Mouse (Mus musculus) neural tube, embryonic 14.5 days (tissue): ENCODE measurements around the gene Acvr1. TPM values are rescaled to one million over a fixed set of nuclear protein-coding genes. Genes with fewer than 3 reads are reported as not detected.

ENCODE experiments used
- ATAC-seq: fragments of 200-750 bp; cut with Nextera tagmentation; 2 replicates; pipeline ENCODE4 v1.8.0; 2017; ENCODE audit warnings: low read depth, mild to moderate bottlenecking, moderate TSS enrichment, moderate library complexity
- H3K27ac ChIP-seq: fragments of 300-500 bp; sonication (generic); 2 replicates; pipeline ENCODE4 v1.5.1; 2014; ENCODE audit warnings: low read depth, mild to moderate bottlenecking, control low read depth, low read length, moderate library complexity, mixed read lengths
- H3K27me3 ChIP-seq: fragments of 300-500 bp; sonication (generic); 2 replicates; pipeline ENCODE4 v1.6.1; 2014; ENCODE audit warnings: low read length; ENCODE audit not compliant: control insufficient read depth, insufficient read depth
- H3K36me3 ChIP-seq: fragments of 300-500 bp; sonication (generic); 2 replicates; pipeline ENCODE4 v1.6.1; 2014; ENCODE audit warnings: low read length, mixed read lengths; ENCODE audit not compliant: control insufficient read depth, insufficient read depth
- H3K4me1 ChIP-seq: fragments of 300-500 bp; sonication (generic); 2 replicates; pipeline ENCODE4 v1.6.1; 2014; ENCODE audit warnings: low read length; ENCODE audit not compliant: control insufficient read depth, insufficient read depth
- H3K4me2 ChIP-seq: fragments of 300-500 bp; sonication (generic); 2 replicates; pipeline ENCODE4 v1.6.1; 2014; ENCODE audit warnings: mild to moderate bottlenecking, low read depth, low read length, control low read depth
- H3K4me3 ChIP-seq: fragments of 300-500 bp; sonication (generic); 2 replicates; pipeline ENCODE4 v1.5.1; 2014; ENCODE audit warnings: low read depth, low read length, control low read depth, mixed read lengths
- H3K9ac ChIP-seq: fragments of 300-500 bp; sonication (generic); replicated peaks from 2 replicates; pipeline ENCODE4 v1.6.1; 2014; ENCODE audit warnings: low read depth, mild to moderate bottlenecking, control low read depth, low read length, mixed read lengths
- H3K9me3 ChIP-seq: fragments of 300-500 bp; sonication (generic); 2 replicates; pipeline ENCODE4 v1.6.1; 2016; ENCODE audit warnings: low read length; ENCODE audit not compliant: control insufficient read depth
- WGBS: fragments of 180-500 bp; shearing (Covaris S2); extraction: QIAGEN DNeasy Blood & Tissue Kit; methylation state at CpG from one replicate; pipeline ENCODE4 v1.1.7; 2014; 5-methylcytosine and 5-hydroxymethylcytosine counted together
- polyA plus RNA-seq: library from polyadenylated mRNA; unstranded; fragments of >200 nt; fragmentation: Nextera tagmentation; extraction: Ambion mirVana; gene quantifications from 2 replicates; pipeline ENCODE4 v1.2.1, GENCODE M21; 2014

Acvr1 gene
- polyA plus RNA-seq, 1 experiment from 2014 or later = 8.5 TPM

- no peak overlapping the region for H3K27ac ChIP-seq
- H3K36me3 ChIP-seq = no peaks in the 10 kb centered on the region
- H3K4me2 ChIP-seq = no peak overlapping the region
- no peak overlapping the region for H3K9ac ChIP-seq
- no peaks in the 10 kb centered on the region for H3K27me3 ChIP-seq
- no peaks in the 10 kb centered on the region for H3K9me3 ChIP-seq
- ATAC-seq = no peak
- H3K4me1 ChIP-seq = peaks cover 15% of the 10 kb centered on the region
- no peak overlapping the region for H3K4me3 ChIP-seq
- 79% methylated on average over 7 of the region's 7 CpGs for WGBS
Observed at GRCm38 (mm10) chr2:58548943-58549342, 18.0 kb downstream of the Acvr1 start.

- ATAC-seq = no peak
Observed at GRCm38 (mm10) chr2:58546264-58546663, 20.7 kb downstream of the Acvr1 start.

GRCm38 (mm10) chr2:58544368-58544767 lies 22.6 kb downstream of the Acvr1 start:
- Histone ChIP-seq H3K4me2 (no peak overlapping the region), H3K4me3 (no peak overlapping the region), H3K4me1 (no peaks in the 10 kb centered on the region), H3K27ac (no peak overlapping the region), H3K27me3 (no peaks in the 10 kb centered on the region), H3K9ac (no peak overlapping the region), H3K9me3 (no peaks in the 10 kb centered on the region), H3K36me3 (no peaks in the 10 kb centered on the region)
- ATAC-seq = no peak
- 90% methylated on average over 6 of the region's 6 CpGs for WGBS

More at GRCm38 (mm10) chr2:58546264-58546663, 20.7 kb downstream of the Acvr1 start:
- no peaks in the 10 kb centered on the region for H3K36me3 ChIP-seq
- no peak overlapping the region for H3K9ac ChIP-seq
- H3K4me3 ChIP-seq = no peak overlapping the region
- no peak overlapping the region for H3K4me2 ChIP-seq
- H3K27me3 ChIP-seq = no peaks in the 10 kb centered on the region
- WGBS = 77% methylated on average over 7 of the region's 7 CpGs
- no peak overlapping the region for H3K27ac ChIP-seq
- H3K9me3 ChIP-seq = no peaks in the 10 kb centered on the region
- peaks cover 11% of the 10 kb centered on the region; the same call in 1 of the 2 replicates for H3K4me1 ChIP-seq

GRCm38 (mm10) chr2:58543252-58543651 lies 23.7 kb downstream of the Acvr1 start:
- Histone ChIP-seq H3K9ac (no peak overlapping the region), H3K9me3 (no peaks in the 10 kb centered on the region), H3K27me3 (no peaks in the 10 kb centered on the region), H3K36me3 (no peaks in the 10 kb centered on the region), H3K4me1 (no peaks in the 10 kb centered on the region), H3K4me2 (no peak overlapping the region), H3K4me3 (no peak overlapping the region), H3K27ac (no peak overlapping the region)
- 79% methylated on average over 5 of the region's 5 CpGs for WGBS
- no peak for ATAC-seq

- H3K4me1 ChIP-seq = peaks cover 16% of the 10 kb centered on the region
- no peaks in the 10 kb centered on the region for H3K9me3 ChIP-seq
- ATAC-seq = no peak
- no peak overlapping the region for H3K4me3 ChIP-seq
- WGBS = 93% methylated on average over 6 of the region's 6 CpGs
- H3K4me2 ChIP-seq = no peak overlapping the region
- H3K27ac ChIP-seq = no peak overlapping the region
- H3K27me3 ChIP-seq = no peaks in the 10 kb centered on the region
- H3K9ac ChIP-seq = no peak overlapping the region
- no peaks in the 10 kb centered on the region for H3K36me3 ChIP-seq
Observed at GRCm38 (mm10) chr2:58538196-58538595, 28.8 kb downstream of the Acvr1 start.

- H3K4me1 ChIP-seq = peaks cover 28% of the 10 kb centered on the region
- H3K27me3 ChIP-seq = no peaks in the 10 kb centered on the region
- no peak overlapping the region for H3K4me3 ChIP-seq
- no peak overlapping the region for H3K4me2 ChIP-seq
- no peaks in the 10 kb centered on the region for H3K9me3 ChIP-seq
- 92% methylated on average over 3 of the region's 3 CpGs for WGBS
- H3K36me3 ChIP-seq = no peaks in the 10 kb centered on the region
- H3K27ac ChIP-seq = no peak overlapping the region
- H3K9ac ChIP-seq = no peak overlapping the region
- ATAC-seq = no peak
Observed at GRCm38 (mm10) chr2:58536796-58537195, 30.2 kb downstream of the Acvr1 start.

- H3K9ac ChIP-seq = no peak overlapping the region
- peaks cover 42% of the 10 kb centered on the region for H3K4me1 ChIP-seq
- no peak overlapping the region for H3K4me2 ChIP-seq
- no peak for ATAC-seq
- H3K9me3 ChIP-seq = no peaks in the 10 kb centered on the region
- H3K27me3 ChIP-seq = no peaks in the 10 kb centered on the region
- WGBS = 81% methylated on average over 8 of the region's 8 CpGs
- H3K4me3 ChIP-seq = no peak overlapping the region
- H3K27ac ChIP-seq = no peak overlapping the region
- no peaks in the 10 kb centered on the region for H3K36me3 ChIP-seq
Observed at GRCm38 (mm10) chr2:58535233-58535632, 31.7 kb downstream of the Acvr1 start.

- Histone ChIP-seq H3K4me2 (no peak overlapping the region), H3K4me3 (no peak overlapping the region), H3K27ac (peak overlapping the region; percentile 65; the same call in 1 of the 2 replicates), H3K9me3 (no peaks in the 10 kb centered on the region), H3K36me3 (no peaks in the 10 kb centered on the region), H3K9ac (no peak overlapping the region), H3K4me1 (peaks cover 49% of the 10 kb centered on the region), H3K27me3 (no peaks in the 10 kb centered on the region)
- WGBS = 51% methylated on average over 4 of the region's 4 CpGs
- no peak for ATAC-seq
Observed at GRCm38 (mm10) chr2:58534379-58534778, 32.6 kb downstream of the Acvr1 start.

GRCm38 (mm10) chr2:58533521-58534001 lies 33.4 kb downstream of the Acvr1 start:
- ATAC-seq = peak; percentile 31; the same call in 1 of the 2 replicates
- H3K9ac ChIP-seq = no peak overlapping the region
- H3K36me3 ChIP-seq = no peaks in the 10 kb centered on the region
- H3K9me3 ChIP-seq = no peaks in the 10 kb centered on the region
- no peaks in the 10 kb centered on the region for H3K27me3 ChIP-seq
- 13% methylated on average over 7 of the region's 7 CpGs for WGBS
- H3K4me2 ChIP-seq = no peak overlapping the region
- H3K4me1 ChIP-seq = peaks cover 51% of the 10 kb centered on the region
- H3K27ac ChIP-seq = peak overlapping the region; percentile 65
- H3K4me3 ChIP-seq = no peak overlapping the region
